Mouse (Mus musculus) limb, embryonic 13.5 days (tissue): ENCODE data around the gene Sh2d1b1. TPM values are rescaled to one million over a fixed set of nuclear protein-coding genes. Genes with fewer than 3 reads are reported as not detected.

Experiments used
- ATAC-seq: fragments of 200-750 bp; cut with Nextera tagmentation; 2 replicates; pipeline ENCODE4 v1.8.0; 2017; ENCODE audit warnings: low read depth, moderate number of reproducible peaks, moderate TSS enrichment; ENCODE audit not compliant: low FRiP score
- H3K27ac ChIP-seq: fragments of 300-500 bp; sonication (generic); 2 replicates; pipeline ENCODE4 v1.5.1; 2015; ENCODE audit warnings: inconsistent platforms, mild to moderate bottlenecking, moderate library complexity
- H3K27me3 ChIP-seq: fragments of 300-500 bp; sonication (generic); 2 replicates; pipeline ENCODE4 v1.6.1; 2015; ENCODE audit warnings: mild to moderate bottlenecking, inconsistent platforms
- H3K36me3 ChIP-seq: fragments of 300-500 bp; sonication (generic); 2 replicates; pipeline ENCODE4 v1.6.1; 2015; ENCODE audit warnings: inconsistent platforms, mild to moderate bottlenecking, moderate library complexity
- H3K4me1 ChIP-seq: fragments of 300-500 bp; sonication (generic); 2 replicates; pipeline ENCODE4 v1.6.1; 2015; ENCODE audit warnings: inconsistent platforms
- H3K4me2 ChIP-seq: fragments of 300-500 bp; sonication (generic); replicated peaks from 2 replicates; pipeline ENCODE4 v1.6.1; 2015; ENCODE audit warnings: inconsistent platforms, mild to moderate bottlenecking, moderate library complexity
- H3K4me3 ChIP-seq: fragments of 300-500 bp; sonication (generic); 2 replicates; pipeline ENCODE4 v1.5.1; 2015; ENCODE audit warnings: moderate library complexity, mild to moderate bottlenecking, inconsistent platforms
- H3K9ac ChIP-seq: fragments of 300-500 bp; sonication (generic); 2 replicates; pipeline ENCODE4 v1.6.1; 2015; ENCODE audit warnings: mild to moderate bottlenecking, inconsistent platforms
- H3K9me3 ChIP-seq: fragments of 300-500 bp; sonication (generic); 2 replicates; pipeline ENCODE4 v1.6.1; 2016; ENCODE audit warnings: inconsistent platforms
- WGBS: fragments of 180-500 bp; shearing (Covaris S2); methylation state at CpG from one replicate; pipeline ENCODE4 v1.1.7; 2015; 5-methylcytosine and 5-hydroxymethylcytosine counted together
- polyA plus RNA-seq: library from polyadenylated mRNA; unstranded; fragments of >200 nt; fragmentation: Nextera tagmentation; extraction: Ambion mirVana; gene quantifications from 2 replicates; pipeline ENCODE4 v1.2.1, GENCODE M21; 2015

Sh2d1b1 gene
- polyA plus RNA-seq, 1 experiment from 2014 or later = 0.09 TPM

- Histone ChIP-seq H3K4me1 (no peaks in the 10 kb centered on the region; the same call in 1 of the 2 replicates), H3K4me3 (no peak overlapping the region), H3K27me3 (no peaks in the 10 kb centered on the region), H3K36me3 (no peaks in the 10 kb centered on the region), H3K4me2 (no peak overlapping the region), H3K9ac (no peak overlapping the region), H3K9me3 (no peaks in the 10 kb centered on the region), H3K27ac (no peak overlapping the region)
- no peak for ATAC-seq
- 83% methylated on average over 15 of the region's 15 CpGs for WGBS
These were observed 17.9 kb downstream of the Sh2d1b1 start for GRCm38 (mm10) chr1:170294786-170295570.

GRCm38 (mm10) chr1:170299496-170299895 is 22.4 kb downstream of the Sh2d1b1 start:
- H3K4me3 ChIP-seq = no peak overlapping the region
- no peak overlapping the region for H3K9ac ChIP-seq
- no peaks in the 10 kb centered on the region for H3K4me1 ChIP-seq
- no peaks in the 10 kb centered on the region for H3K9me3 ChIP-seq
- ATAC-seq = no peak
- WGBS = 87% methylated on average over 4 of the region's 4 CpGs
- no peak overlapping the region for H3K27ac ChIP-seq
- no peak overlapping the region for H3K4me2 ChIP-seq
- 0 out of 2 replicates have a peak, but pooled peaks cover 8% of the 10 kb centered on the region for H3K36me3 ChIP-seq
- H3K27me3 ChIP-seq = no peaks in the 10 kb centered on the region

- ATAC-seq = no peak
- no peak overlapping the region for H3K4me2 ChIP-seq
- H3K27ac ChIP-seq = no peak overlapping the region
- H3K9me3 ChIP-seq = no peaks in the 10 kb centered on the region
- no peaks in the 10 kb centered on the region for H3K27me3 ChIP-seq
- no peak overlapping the region for H3K4me3 ChIP-seq
- H3K36me3 ChIP-seq = 0 out of 2 replicates have a peak, but pooled peaks cover 8% of the 10 kb centered on the region
- 93% methylated on average over 9 of the region's 9 CpGs for WGBS
- no peak overlapping the region for H3K9ac ChIP-seq
- no peaks in the 10 kb centered on the region for H3K4me1 ChIP-seq
These were observed 24.6 kb downstream of the Sh2d1b1 start for GRCm38 (mm10) chr1:170301686-170302085.

- 76% methylated on average over 6 of the region's 6 CpGs for WGBS
- H3K9ac ChIP-seq = no peak overlapping the region
- no peak for ATAC-seq
- no peak overlapping the region for H3K4me3 ChIP-seq
- H3K36me3 ChIP-seq = 0 out of 2 replicates have a peak, but pooled peaks cover 8% of the 10 kb centered on the region
- H3K4me1 ChIP-seq = no peaks in the 10 kb centered on the region
- no peaks in the 10 kb centered on the region for H3K27me3 ChIP-seq
- H3K4me2 ChIP-seq = no peak overlapping the region
- no peaks in the 10 kb centered on the region for H3K9me3 ChIP-seq
- no peak overlapping the region for H3K27ac ChIP-seq
These were observed 25.3 kb downstream of the Sh2d1b1 start for GRCm38 (mm10) chr1:170302456-170302855.

GRCm38 (mm10) chr1:170303103-170303502 is 26.0 kb downstream of the Sh2d1b1 start:
- no peak overlapping the region for H3K9ac ChIP-seq
- H3K27ac ChIP-seq = no peak overlapping the region
- no peak for ATAC-seq
- WGBS = 73% methylated on average over 6 of the region's 6 CpGs
- no peaks in the 10 kb centered on the region for H3K9me3 ChIP-seq
- no peak overlapping the region for H3K4me2 ChIP-seq
- no peaks in the 10 kb centered on the region for H3K4me1 ChIP-seq
- H3K27me3 ChIP-seq = no peaks in the 10 kb centered on the region
- H3K36me3 ChIP-seq = 0 out of 2 replicates have a peak, but pooled peaks cover 8% of the 10 kb centered on the region
- no peak overlapping the region for H3K4me3 ChIP-seq

GRCm38 (mm10) chr1:170305002-170305401 is 27.9 kb downstream of the Sh2d1b1 start:
- Histone ChIP-seq H3K4me1 (no peaks in the 10 kb centered on the region), H3K27ac (no peak overlapping the region), H3K27me3 (no peaks in the 10 kb centered on the region), H3K9me3 (no peaks in the 10 kb centered on the region), H3K4me3 (no peak overlapping the region), H3K36me3 (0 out of 2 replicates have a peak, but pooled peaks cover 8% of the 10 kb centered on the region), H3K4me2 (no peak overlapping the region), H3K9ac (no peak overlapping the region)
- no peak for ATAC-seq
- 89% methylated on average over 10 of the region's 10 CpGs for WGBS

- Histone ChIP-seq H3K4me1 (no peaks in the 10 kb centered on the region), H3K4me2 (no peak within 1 kb of the TSS), H3K9ac (no peak within 1 kb of the TSS), H3K27me3 (no peaks in the 10 kb centered on the region), H3K27ac (no peak within 1 kb of the TSS), H3K9me3 (no peaks in the 10 kb centered on the region), H3K36me3 (0 out of 2 replicates have a peak, but pooled peaks cover 2% of the 10 kb centered on the region), H3K4me3 (no peak within 1 kb of the TSS)
- 93% methylated on average over 4 of the region's 4 CpGs for WGBS
- ATAC-seq = no peak
These were observed 29.1 kb downstream of the Sh2d1b1 start, which contains the start of gene Gm7694 for GRCm38 (mm10) chr1:170306232-170306631. Gene Gm7694, minus strand, starts transcription at chr1:170306332.

GRCm38 (mm10) chr1:170308503-170308902 is 31.4 kb downstream of the Sh2d1b1 start, which contains the start of gene Spata46:
Gene Spata46, plus strand, starts transcription at chr1:170308803.
- no peak within 1 kb of the TSS for H3K4me2 ChIP-seq
- no peaks in the 10 kb centered on the region for H3K36me3 ChIP-seq
- H3K27ac ChIP-seq = no peak within 1 kb of the TSS
- H3K4me3 ChIP-seq = no peak within 1 kb of the TSS
- H3K9me3 ChIP-seq = no peaks in the 10 kb centered on the region
- no peak within 1 kb of the TSS for H3K9ac ChIP-seq
- 87% methylated on average over 4 of the region's 4 CpGs for WGBS
- no peak for ATAC-seq
- no peaks in the 10 kb centered on the region for H3K27me3 ChIP-seq
- peaks cover 6% of the 10 kb centered on the region for H3K4me1 ChIP-seq

GRCm38 (mm10) chr1:170311431-170311830 is 34.3 kb downstream of the Sh2d1b1 start:
- no peak overlapping the region for H3K27ac ChIP-seq
- no peaks in the 10 kb centered on the region for H3K36me3 ChIP-seq
- H3K9ac ChIP-seq = no peak overlapping the region
- no peak overlapping the region for H3K4me2 ChIP-seq
- H3K4me3 ChIP-seq = no peak overlapping the region
- H3K4me1 ChIP-seq = peaks cover 10% of the 10 kb centered on the region
- no peak for ATAC-seq
- WGBS = 70% methylated on average over 6 of the region's 6 CpGs
- H3K9me3 ChIP-seq = no peaks in the 10 kb centered on the region
- no peaks in the 10 kb centered on the region for H3K27me3 ChIP-seq

- no peak for ATAC-seq
- no peaks in the 10 kb centered on the region for H3K27me3 ChIP-seq
- H3K4me1 ChIP-seq = no peaks in the 10 kb centered on the region
- H3K27ac ChIP-seq = no peak overlapping the region
- H3K9me3 ChIP-seq = no peaks in the 10 kb centered on the region
- WGBS = 83% methylated on average over 2 of the region's 2 CpGs
- no peak overlapping the region for H3K4me2 ChIP-seq
- no peak overlapping the region for H3K9ac ChIP-seq
- no peak overlapping the region for H3K4me3 ChIP-seq
- peaks cover 19% of the 10 kb centered on the region for H3K36me3 ChIP-seq
These were observed 44.9 kb downstream of the Sh2d1b1 start for GRCm38 (mm10) chr1:170322046-170322445.

GRCm38 (mm10) chr1:170323001-170323400 is 45.9 kb downstream of the Sh2d1b1 start:
- H3K9me3 ChIP-seq = no peaks in the 10 kb centered on the region
- H3K4me1 ChIP-seq = no peaks in the 10 kb centered on the region
- 92% methylated on average over 10 of the region's 10 CpGs for WGBS
- no peak overlapping the region for H3K27ac ChIP-seq
- no peak overlapping the region for H3K4me3 ChIP-seq
- peaks cover 23% of the 10 kb centered on the region for H3K36me3 ChIP-seq
- no peak overlapping the region for H3K4me2 ChIP-seq
- no peak overlapping the region for H3K9ac ChIP-seq
- H3K27me3 ChIP-seq = no peaks in the 10 kb centered on the region
- ATAC-seq = no peak

GRCm38 (mm10) chr1:170324312-170324711 is 47.2 kb downstream of the Sh2d1b1 start:
- ATAC-seq = no peak
- no peaks in the 10 kb centered on the region for H3K27me3 ChIP-seq
- peaks cover 16% of the 10 kb centered on the region for H3K36me3 ChIP-seq
- H3K4me3 ChIP-seq = no peak overlapping the region
- no peak overlapping the region for H3K27ac ChIP-seq
- H3K9ac ChIP-seq = no peak overlapping the region
- no peaks in the 10 kb centered on the region for H3K9me3 ChIP-seq
- 92% methylated on average over 1 of the region's 1 CpGs for WGBS
- H3K4me2 ChIP-seq = no peak overlapping the region
- H3K4me1 ChIP-seq = no peaks in the 10 kb centered on the region
